ENCODE assay signal across 7 mouse cellular contexts in the genomic region with DNA sequence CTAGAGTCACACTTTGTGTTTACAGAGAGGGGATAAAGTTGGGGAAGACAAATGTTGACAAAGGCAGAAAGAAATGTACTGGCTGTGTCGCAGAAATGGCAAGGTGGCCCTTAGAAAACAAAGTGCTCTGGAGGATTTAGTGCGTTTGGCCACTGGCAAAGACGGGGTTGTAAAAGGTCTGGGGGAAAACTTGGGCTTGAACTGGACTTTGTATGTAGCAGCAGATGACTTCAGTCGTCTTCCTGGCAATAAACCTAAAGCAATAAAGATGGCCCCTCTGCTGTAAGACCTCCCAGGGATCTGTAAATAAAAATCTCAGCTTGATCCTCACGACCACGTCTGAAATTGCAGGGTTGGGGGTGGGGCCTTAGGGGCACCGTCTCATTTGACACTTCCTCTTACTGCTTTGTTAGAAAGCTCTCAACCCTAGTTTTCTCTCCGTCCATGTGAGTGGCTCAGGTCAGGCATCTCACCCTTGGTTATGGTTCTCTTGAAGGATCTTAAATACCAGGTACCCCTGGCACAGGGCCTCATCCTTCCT. TPM values are rescaled to one million over a fixed set of nuclear protein-coding genes. Genes with fewer than 3 reads are reported as not detected.
DNase-seq lines count a peak whose midpoint lies in the region; ATAC-seq lines count a peak whose summit lies in the region.

No protein-coding gene starts in this region.

- H3K4me1 ChIP-seq in lung, embryonic 15.5 days = peaks cover 16% of the 10 kb centered on the region
- H3K4me1 ChIP-seq in forebrain, embryonic 16.5 days (replicated peaks; ENCODE audit: control insufficient read depth, insufficient read depth, low read length) = peaks cover 14% of the 10 kb centered on the region
- H3K4me1 ChIP-seq in limb, embryonic 15.5 days = peaks cover 20% of the 10 kb centered on the region
- H3K4me1 ChIP-seq in stomach, embryonic 16.5 days (ENCODE audit: control insufficient read depth, insufficient read depth, low read length) = peaks cover 17% of the 10 kb centered on the region

- H3K27me3 ChIP-seq in lung, embryonic 15.5 days = peaks cover 11% of the 10 kb centered on the region; the same call in 1 of the 2 replicates
- no peaks in the 10 kb centered on the region for H3K27me3 ChIP-seq in forebrain, embryonic 16.5 days (replicated peaks; ENCODE audit: control insufficient read depth, insufficient read depth, low read length)
- H3K27me3 ChIP-seq in limb, embryonic 15.5 days = peaks cover 3% of the 10 kb centered on the region
- peaks cover 6% of the 10 kb centered on the region; the same call in 1 of the 2 replicates for H3K27me3 ChIP-seq in stomach, embryonic 16.5 days (ENCODE audit: control insufficient read depth, insufficient read depth, low read length)

- H3K4me3 ChIP-seq in lung, embryonic 15.5 days = no peak overlapping the region
- H3K4me3 ChIP-seq in forebrain, embryonic 16.5 days (replicated peaks; ENCODE audit: low read length) = no peak overlapping the region
- no peak overlapping the region for H3K4me3 ChIP-seq in limb, embryonic 15.5 days
- H3K4me3 ChIP-seq in stomach, embryonic 16.5 days (replicated peaks; ENCODE audit: low read length) = peak overlapping the region; percentile 67; the same call in 1 of the 2 replicates

- no peaks in the 10 kb centered on the region for H3K36me3 ChIP-seq in lung, embryonic 15.5 days
- no peaks in the 10 kb centered on the region for H3K36me3 ChIP-seq in forebrain, embryonic 16.5 days (ENCODE audit: control insufficient read depth, insufficient read depth)
- no peaks in the 10 kb centered on the region for H3K36me3 ChIP-seq in limb, embryonic 15.5 days
- H3K36me3 ChIP-seq in stomach, embryonic 16.5 days (ENCODE audit: control insufficient read depth, insufficient read depth, low read length) = no peaks in the 10 kb centered on the region

- peak overlapping the region; percentile 69 for H3K9ac ChIP-seq in lung, embryonic 15.5 days
- no peak overlapping the region for H3K9ac ChIP-seq in forebrain, embryonic 16.5 days (replicated peaks; ENCODE audit: low read depth, low read length)
- H3K9ac ChIP-seq in limb, embryonic 15.5 days = no peak overlapping the region
- H3K9ac ChIP-seq in stomach, embryonic 16.5 days (ENCODE audit: low read length) = peak overlapping the region; percentile 77; the same call in 1 of the 2 replicates

- H3K4me2 ChIP-seq in lung, embryonic 15.5 days = peak overlapping the region; percentile 81
- peak overlapping the region; percentile 72 for H3K4me2 ChIP-seq in forebrain, embryonic 16.5 days (ENCODE audit: low read length)
- H3K4me2 ChIP-seq in limb, embryonic 15.5 days = peak overlapping the region; percentile 50
- peak overlapping the region; percentile 70 for H3K4me2 ChIP-seq in stomach, embryonic 16.5 days (ENCODE audit: low read depth, low read length)

- H3K9me3 ChIP-seq in lung, embryonic 15.5 days = no peaks in the 10 kb centered on the region
- no peaks in the 10 kb centered on the region for H3K9me3 ChIP-seq in forebrain, embryonic 16.5 days (ENCODE audit: control insufficient read depth, low read length)
- H3K9me3 ChIP-seq in limb, embryonic 15.5 days = 0 out of 2 replicates have a peak, but pooled peaks cover 5% of the 10 kb centered on the region
- no peaks in the 10 kb centered on the region for H3K9me3 ChIP-seq in stomach, embryonic 16.5 days (replicated peaks; ENCODE audit: control insufficient read depth, low read length)

- no peak for ATAC-seq in lung, embryonic 15.5 days (ENCODE audit: borderline replicate concordance, extremely low read depth, low FRiP score, low TSS enrichment)
- ATAC-seq in forebrain, embryonic 16.5 days = no peak
- no peak for ATAC-seq in limb, embryonic 15.5 days (ENCODE audit: insufficient number of reproducible peaks, low FRiP score, low TSS enrichment, low read depth)
- no peak for ATAC-seq in stomach, embryonic 16.5 days (ENCODE audit: insufficient read depth, low FRiP score)

- DNase-seq in lung, postnatal 10 days = no peak
- DNase-seq in adrenal gland, postnatal 4 days (ENCODE audit: low spot score in 2 of 2) = no peak
- DNase-seq in gastrocnemius, adult 8-10 months (ENCODE audit: low spot score in 2 of 2) = no peak

- 28% methylated on average over 8 of the region's 8 CpGs for WGBS in lung, embryonic 15.5 days
- 44% methylated on average over 8 of the region's 8 CpGs for WGBS in forebrain, embryonic 16.5 days
- 28% methylated on average over 8 of the region's 8 CpGs for WGBS in limb, embryonic 15.5 days
- WGBS in stomach, embryonic 16.5 days = 29% methylated on average over 8 of the region's 8 CpGs

- no peak overlapping the region for H3K27ac ChIP-seq in lung, embryonic 15.5 days
- H3K27ac ChIP-seq in forebrain, embryonic 16.5 days (ENCODE audit: low read length) = peak overlapping the region; percentile 89
- no peak overlapping the region for H3K27ac ChIP-seq in limb, embryonic 15.5 days
- H3K27ac ChIP-seq in stomach, embryonic 16.5 days (ENCODE audit: low read length) = peak overlapping the region; percentile 38; the same call in 1 of the 2 replicates

RNA-seq across cellular contexts. Expression of a gene that starts 6.7 kb away (rescaled TPM):
- polyA plus RNA-seq in lung, embryonic 15.5 days (2015; fragmentation: Nextera tagmentation; extraction: Ambion mirVana) = 0.74 and 1.1 TPM in 2 replicates
- polyA plus RNA-seq in forebrain, embryonic 16.5 days (2015; fragmentation: Nextera tagmentation; extraction: Ambion mirVana) = 5.7 and 6.0 TPM in 2 replicates
- 2.2 and 2.3 TPM in 2 replicates for polyA plus RNA-seq in limb, embryonic 15.5 days (2015; fragmentation: Nextera tagmentation; extraction: Ambion mirVana)
- polyA plus RNA-seq in stomach, embryonic 16.5 days (2015; fragmentation: Nextera tagmentation; extraction: Ambion mirVana) = 0.65 and 0.79 TPM in 2 replicates
- 10 to 100 TPM in 1 of 2 experiments, 1 to 10 TPM in 1; 9.7 to 10.4 TPM for total RNA-seq in adrenal gland, postnatal 4 days (2021)
- under 1 TPM in 1 of 4 experiments, not detected in 3; 0.13 TPM for total RNA-seq in gastrocnemius, adult 8-10 months (2022)

RNA-seq across cellular contexts. Expression of a gene that starts 7.5 kb away (rescaled TPM):
- polyA plus RNA-seq in lung, embryonic 15.5 days (2015; fragmentation: Nextera tagmentation; extraction: Ambion mirVana) = 12.0 and 14.8 TPM in 2 replicates
- polyA plus RNA-seq in forebrain, embryonic 16.5 days (2015; fragmentation: Nextera tagmentation; extraction: Ambion mirVana) = 109 and 144 TPM in 2 replicates
- polyA plus RNA-seq in limb, embryonic 15.5 days (2015; fragmentation: Nextera tagmentation; extraction: Ambion mirVana) = 15.6 and 17.2 TPM in 2 replicates
- polyA plus RNA-seq in stomach, embryonic 16.5 days (2015; fragmentation: Nextera tagmentation; extraction: Ambion mirVana) = 11.8 TPM in 2 replicates
- 10 to 100 TPM in 1 of 2 experiments, 1 to 10 TPM in 1; 9.4 to 10.6 TPM for total RNA-seq in adrenal gland, postnatal 4 days (2021)
- total RNA-seq in gastrocnemius, adult 8-10 months (2022) = under 1 TPM in 1 of 4 experiments, not detected in 3; 0.22 TPM

RNA-seq across cellular contexts. Expression of a gene that starts 9.0 kb away (rescaled TPM):
- 150 and 157 TPM in 2 replicates for polyA plus RNA-seq in lung, embryonic 15.5 days (2015; fragmentation: Nextera tagmentation; extraction: Ambion mirVana)
- 162 and 166 TPM in 2 replicates for polyA plus RNA-seq in forebrain, embryonic 16.5 days (2015; fragmentation: Nextera tagmentation; extraction: Ambion mirVana)
- 144 and 145 TPM in 2 replicates for polyA plus RNA-seq in limb, embryonic 15.5 days (2015; fragmentation: Nextera tagmentation; extraction: Ambion mirVana)
- 131 and 147 TPM in 2 replicates for polyA plus RNA-seq in stomach, embryonic 16.5 days (2015; fragmentation: Nextera tagmentation; extraction: Ambion mirVana)
- 10 to 100 TPM; 80.3 to 82.5 TPM for total RNA-seq in adrenal gland, postnatal 4 days (2021)
- 10 to 100 TPM; 33.6 to 42.2 (median 37.9) TPM for total RNA-seq in gastrocnemius, adult 8-10 months (2022)

RNA-seq across cellular contexts. Expression of a gene that starts 9.2 kb away (rescaled TPM):
- 24.3 and 24.6 TPM in 2 replicates for polyA plus RNA-seq in lung, embryonic 15.5 days (2015; fragmentation: Nextera tagmentation; extraction: Ambion mirVana)
- polyA plus RNA-seq in forebrain, embryonic 16.5 days (2015; fragmentation: Nextera tagmentation; extraction: Ambion mirVana) = 31.0 and 32.5 TPM in 2 replicates
- polyA plus RNA-seq in limb, embryonic 15.5 days (2015; fragmentation: Nextera tagmentation; extraction: Ambion mirVana) = 18.8 and 20.6 TPM in 2 replicates
- 18.3 and 18.9 TPM in 2 replicates for polyA plus RNA-seq in stomach, embryonic 16.5 days (2015; fragmentation: Nextera tagmentation; extraction: Ambion mirVana)
- total RNA-seq in adrenal gland, postnatal 4 days (2021) = 10 to 100 TPM; 17.4 to 17.8 TPM
- total RNA-seq in gastrocnemius, adult 8-10 months (2022) = 1 to 10 TPM in 1 of 4 experiments, under 1 TPM in 3; 0.72 to 1.5 (median 0.88) TPM

RNA-seq across cellular contexts. Expression of a gene that starts 36.4 kb away (rescaled TPM):
- polyA plus RNA-seq in lung, embryonic 15.5 days (2015; fragmentation: Nextera tagmentation; extraction: Ambion mirVana) = 56.7 and 59.4 TPM in 2 replicates
- polyA plus RNA-seq in forebrain, embryonic 16.5 days (2015; fragmentation: Nextera tagmentation; extraction: Ambion mirVana) = 132 and 146 TPM in 2 replicates
- polyA plus RNA-seq in limb, embryonic 15.5 days (2015; fragmentation: Nextera tagmentation; extraction: Ambion mirVana) = 77.4 and 89.3 TPM in 2 replicates
- polyA plus RNA-seq in stomach, embryonic 16.5 days (2015; fragmentation: Nextera tagmentation; extraction: Ambion mirVana) = 48.5 and 55.4 TPM in 2 replicates
- total RNA-seq in adrenal gland, postnatal 4 days (2021) = 100 to 1,000 TPM; 164 to 190 TPM
- 1 to 10 TPM; 4.2 to 9.0 (median 5.5) TPM for total RNA-seq in gastrocnemius, adult 8-10 months (2022)

Comparison
In these comparisons a context has a peak if more than half of its experiments do, and no peak if none do; other contexts are left out.
1. H3K27ac ChIP-seq: peak in forebrain, embryonic 16.5 days (single experiment) and stomach, embryonic 16.5 days (single experiment); none in lung, embryonic 15.5 days (single experiment) and limb, embryonic 15.5 days (single experiment).
2. H3K9ac ChIP-seq: peak in lung, embryonic 15.5 days (single experiment) and stomach, embryonic 16.5 days (single experiment); none in forebrain, embryonic 16.5 days (single experiment) and limb, embryonic 15.5 days (single experiment).
3. Peak in every context shown above with its lines, with median percentiles within 50 percentile points of each other: H3K4me2 ChIP-seq.